Mouse (Mus musculus) thymus, postnatal 4 days (tissue): ENCODE measurements around the gene Luzp4.
"Not testable (repeated sequence)": the region's sequence is repeated elsewhere in the genome, so short reads cannot be mapped to it uniquely, and the experiment has no call there.

Source experiments
- DNase-seq: peaks from one replicate; pipeline ENCODE4 v3.0.0; 2021

The Luzp4 gene

GRCm38 (mm10) chrX:148857340-148857739 lies at the start of gene Luzp4:
TSS of gene Luzp4 (plus strand) at chrX:148857640.
- not testable (repeated sequence) for DNase-seq

- DNase-seq = not testable (repeated sequence)
These were observed 15.6 kb upstream of the Luzp4 start for GRCm38 (mm10) chrX:148841801-148842200.
